Mouse (Mus musculus) neural tube, embryonic 11.5 days (tissue): ENCODE data around the gene Terb2. TPM values are rescaled to one million over a fixed set of nuclear protein-coding genes. Genes with fewer than 3 reads are reported as not detected.
"Not testable (repeated sequence)": the region's sequence is repeated elsewhere in the genome, so short reads cannot be mapped to it uniquely, and the experiment has no call there.

Experiments
- ATAC-seq: fragments of 200-750 bp; cut with Nextera tagmentation; 2 replicates; pipeline ENCODE4 v1.8.0; 2017; ENCODE audit warnings: moderate number of reproducible peaks, mild to moderate bottlenecking, moderate TSS enrichment, moderate library complexity; ENCODE audit not compliant: insufficient read depth, low FRiP score, low TSS enrichment
- DNase-seq: peaks from one replicate; pipeline ENCODE4 v3.0.0-alpha.2; 2015; ENCODE audit warnings: low spot score
- H3K27ac ChIP-seq: fragments of 300-500 bp; sonication (generic); 2 replicates; pipeline ENCODE4 v1.5.1; 2014; ENCODE audit warnings: low read depth, mild to moderate bottlenecking, low read length
- H3K27me3 ChIP-seq: fragments of 300-500 bp; sonication (generic); 2 replicates; pipeline ENCODE4 v1.6.1; 2014; ENCODE audit warnings: mild to moderate bottlenecking, low read length, mixed read lengths; ENCODE audit not compliant: control insufficient read depth, insufficient read depth
- H3K36me3 ChIP-seq: fragments of 300-500 bp; sonication (generic); 2 replicates; pipeline ENCODE4 v1.6.1; 2014; ENCODE audit warnings: mild to moderate bottlenecking, low read length, moderate library complexity, mixed read lengths; ENCODE audit not compliant: control insufficient read depth, insufficient read depth
- H3K4me1 ChIP-seq: fragments of 300-500 bp; sonication (generic); 2 replicates; pipeline ENCODE4 v1.6.1; 2014; ENCODE audit warnings: low read length, mixed read lengths; ENCODE audit not compliant: control insufficient read depth, insufficient read depth
- H3K4me2 ChIP-seq: fragments of 300-500 bp; sonication (generic); 2 replicates; pipeline ENCODE4 v1.6.1; 2014; ENCODE audit warnings: low read depth, mild to moderate bottlenecking, moderate library complexity
- H3K4me3 ChIP-seq: fragments of 300-500 bp; sonication (generic); 2 replicates; pipeline ENCODE4 v1.5.1; 2014; ENCODE audit warnings: low read depth, low read length
- H3K9ac ChIP-seq: fragments of 300-500 bp; sonication (generic); 2 replicates; pipeline ENCODE4 v1.6.1; 2014; ENCODE audit warnings: mild to moderate bottlenecking, low read length
- H3K9me3 ChIP-seq: fragments of 300-500 bp; sonication (generic); 2 replicates; pipeline ENCODE4 v1.6.1; 2016; ENCODE audit warnings: low read length; ENCODE audit not compliant: control insufficient read depth
- WGBS: fragments of 180-500 bp; shearing (Covaris S2); extraction: QIAGEN DNeasy Blood & Tissue Kit; methylation state at CpG from one replicate; pipeline ENCODE4 v1.1.7; 2014; 5-methylcytosine and 5-hydroxymethylcytosine counted together
- polyA plus RNA-seq: library from polyadenylated mRNA; unstranded; fragments of >200 nt; fragmentation: Nextera tagmentation; extraction: Ambion mirVana; gene quantifications from 2 replicates; pipeline ENCODE4 v1.2.1, GENCODE M21; 2014

Terb2 gene
- polyA plus RNA-seq, 1 experiment from 2014 or later: not detected

GRCm38 (mm10) chr2:122210534-122211228 lies 24.6 kb downstream of the Terb2 start:
- Histone ChIP-seq H3K9me3 (no peaks in the 10 kb centered on the region), H3K4me3 (no peak overlapping the region), H3K4me2 (no peak overlapping the region), H3K27me3 (no peaks in the 10 kb centered on the region), H3K9ac (no peak overlapping the region), H3K4me1 (no peaks in the 10 kb centered on the region; the same call in 1 of the 2 replicates), H3K36me3 (no peaks in the 10 kb centered on the region), H3K27ac (no peak overlapping the region)
- peak; percentile 67 for ATAC-seq
- peak; percentile 50 for DNase-seq
- 58% methylated on average over 3 of the region's 3 CpGs for WGBS

GRCm38 (mm10) chr2:122217075-122217474 lies 31.0 kb downstream of the Terb2 start:
- not testable (repeated sequence) for H3K4me2 ChIP-seq, H3K36me3 ChIP-seq, H3K27me3 ChIP-seq, H3K27ac ChIP-seq, H3K4me3 ChIP-seq, ATAC-seq, H3K9me3 ChIP-seq, H3K9ac ChIP-seq, DNase-seq, H3K4me1 ChIP-seq
- 92% methylated on average over 4 of the region's 4 CpGs for WGBS

DNA sequence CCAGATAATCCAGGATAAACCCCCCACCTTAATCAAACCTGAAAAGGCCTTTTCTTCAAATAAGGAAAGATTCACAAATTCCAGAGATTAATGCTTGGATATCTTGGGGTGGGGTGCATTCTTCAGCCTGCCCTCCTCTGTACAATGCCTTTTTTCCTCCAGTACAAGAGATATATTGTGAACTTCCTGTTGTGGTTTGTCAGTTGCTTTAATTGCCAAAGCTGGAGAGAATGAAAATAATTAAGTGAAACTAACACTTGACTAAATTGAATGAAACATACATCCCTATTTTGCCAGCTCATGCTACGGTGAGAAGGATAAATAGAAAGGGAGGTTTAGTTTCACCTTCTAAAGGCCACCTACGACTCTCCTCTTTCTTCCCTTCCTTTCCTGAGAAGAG lies 32.2 kb downstream of the Terb2 start:
- DNase-seq: no peak
- Histone ChIP-seq H3K9ac (no peak overlapping the region), H3K27ac (no peak overlapping the region), H3K4me3 (no peak overlapping the region), H3K4me1 (no peaks in the 10 kb centered on the region), H3K9me3 (no peaks in the 10 kb centered on the region), H3K27me3 (no peaks in the 10 kb centered on the region), H3K4me2 (no peak overlapping the region), H3K36me3 (no peaks in the 10 kb centered on the region)
- WGBS: 85% methylated on average over 2 of the region's 2 CpGs
- no peak for ATAC-seq

GRCm38 (mm10) chr2:122221378-122221777 lies 35.3 kb downstream of the Terb2 start:
- Histone ChIP-seq H3K9me3 (no peaks in the 10 kb centered on the region), H3K9ac (no peak overlapping the region), H3K4me3 (no peak overlapping the region), H3K36me3 (no peaks in the 10 kb centered on the region), H3K27me3 (no peaks in the 10 kb centered on the region), H3K4me1 (no peaks in the 10 kb centered on the region), H3K27ac (no peak overlapping the region), H3K4me2 (no peak overlapping the region)
- DNase-seq (no peak), ATAC-seq (no peak)
- WGBS: 73% methylated on average over 4 of the region's 4 CpGs

DNA sequence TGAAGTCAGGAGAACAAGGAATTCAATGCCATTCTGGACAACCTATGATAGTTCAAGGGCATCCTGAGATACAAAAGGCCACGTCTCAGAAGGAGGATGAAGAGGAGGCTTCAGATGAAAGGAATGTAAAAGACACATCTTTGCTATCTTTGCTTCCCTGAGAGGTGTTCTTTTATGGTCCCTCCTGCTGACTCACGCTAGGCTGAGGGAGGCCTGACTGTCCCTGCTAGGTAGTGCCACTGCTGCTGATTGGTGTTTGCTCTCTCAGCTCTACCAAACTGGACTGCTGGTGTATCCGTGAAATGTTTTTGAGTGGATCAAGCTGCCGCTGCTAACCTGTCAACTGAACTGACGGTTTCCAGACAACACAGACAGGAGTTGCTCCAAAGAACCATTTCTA lies 35.7 kb downstream of the Terb2 start:
- Histone ChIP-seq H3K4me3 (no peak overlapping the region), H3K36me3 (no peaks in the 10 kb centered on the region), H3K27me3 (no peaks in the 10 kb centered on the region), H3K9ac (no peak overlapping the region), H3K4me2 (no peak overlapping the region), H3K4me1 (no peaks in the 10 kb centered on the region), H3K27ac (no peak overlapping the region), H3K9me3 (no peaks in the 10 kb centered on the region)
- DNase-seq: no peak
- 37% methylated on average over 5 of the region's 5 CpGs for WGBS
- no peak for ATAC-seq

DNA sequence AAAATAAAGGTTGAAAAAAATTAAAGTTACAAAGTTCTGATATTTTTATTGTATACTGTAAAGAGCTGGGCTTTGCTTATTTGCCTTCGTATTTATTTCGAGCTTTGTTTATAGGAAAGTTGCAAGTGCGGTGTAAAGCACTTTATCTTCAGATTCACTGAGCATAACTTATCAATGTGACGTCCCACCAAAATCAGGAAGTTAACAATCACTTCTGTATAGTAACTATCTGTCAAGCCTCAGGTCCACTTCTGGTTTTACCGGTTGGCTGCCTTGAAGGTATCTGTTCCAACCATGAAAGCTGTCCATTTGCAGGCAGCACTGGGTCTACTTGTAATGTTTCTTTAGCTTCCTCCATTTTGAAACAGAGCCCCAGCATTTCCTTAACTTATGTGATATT lies 36.2 kb downstream of the Terb2 start:
- no peak for ATAC-seq
- WGBS: 91% methylated on average over 5 of the region's 5 CpGs

GRCm38 (mm10) chr2:122223654-122224053 lies 37.6 kb downstream of the Terb2 start:
- H3K27ac ChIP-seq: no peak overlapping the region
- no peak overlapping the region for H3K4me3 ChIP-seq
- H3K9ac ChIP-seq: no peak overlapping the region
- no peaks in the 10 kb centered on the region for H3K9me3 ChIP-seq
- DNase-seq: no peak
- no peaks in the 10 kb centered on the region for H3K27me3 ChIP-seq
- H3K36me3 ChIP-seq: no peaks in the 10 kb centered on the region
- H3K4me1 ChIP-seq: no peaks in the 10 kb centered on the region
- no peak overlapping the region for H3K4me2 ChIP-seq
- ATAC-seq: no peak

More for the DNA sequence above, 36.2 kb downstream of the Terb2 start:
- Histone ChIP-seq H3K4me2 (no peak overlapping the region), H3K27me3 (no peaks in the 10 kb centered on the region), H3K4me1 (no peaks in the 10 kb centered on the region), H3K9me3 (no peaks in the 10 kb centered on the region), H3K4me3 (no peak overlapping the region), H3K9ac (no peak overlapping the region), H3K27ac (no peak overlapping the region), H3K36me3 (no peaks in the 10 kb centered on the region)
- no peak for DNase-seq

DNA sequence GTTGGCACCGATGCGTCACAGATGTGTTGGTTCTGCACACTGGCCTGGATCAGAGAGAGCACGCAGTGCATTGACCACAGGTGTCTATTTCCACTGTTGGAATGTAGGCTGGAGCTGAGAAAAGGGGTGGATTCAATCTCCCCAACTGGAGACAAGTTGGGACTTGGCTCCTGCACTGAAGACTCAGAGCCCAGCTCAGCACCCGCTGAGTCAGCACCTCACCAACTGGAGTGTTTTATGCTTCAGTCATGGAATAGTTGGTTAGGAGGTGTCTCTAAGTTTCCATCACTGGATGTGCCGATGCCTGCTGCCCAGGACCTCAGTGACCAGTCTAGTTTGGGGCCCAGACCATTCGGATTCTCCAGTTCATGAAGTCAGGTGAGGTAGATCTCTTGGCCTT lies 44.3 kb downstream of the Terb2 start:
- no peaks in the 10 kb centered on the region for H3K9me3 ChIP-seq
- 87% methylated on average over 6 of the region's 6 CpGs for WGBS
- no peak overlapping the region for H3K27ac ChIP-seq
- H3K36me3 ChIP-seq: no peaks in the 10 kb centered on the region
- H3K4me3 ChIP-seq: no peak overlapping the region
- H3K4me1 ChIP-seq: 0 out of 2 replicates have a peak, but pooled peaks cover 7% of the 10 kb centered on the region
- H3K27me3 ChIP-seq: no peaks in the 10 kb centered on the region
- no peak for DNase-seq
- no peak for ATAC-seq
- no peak overlapping the region for H3K9ac ChIP-seq
- no peak overlapping the region for H3K4me2 ChIP-seq

DNA sequence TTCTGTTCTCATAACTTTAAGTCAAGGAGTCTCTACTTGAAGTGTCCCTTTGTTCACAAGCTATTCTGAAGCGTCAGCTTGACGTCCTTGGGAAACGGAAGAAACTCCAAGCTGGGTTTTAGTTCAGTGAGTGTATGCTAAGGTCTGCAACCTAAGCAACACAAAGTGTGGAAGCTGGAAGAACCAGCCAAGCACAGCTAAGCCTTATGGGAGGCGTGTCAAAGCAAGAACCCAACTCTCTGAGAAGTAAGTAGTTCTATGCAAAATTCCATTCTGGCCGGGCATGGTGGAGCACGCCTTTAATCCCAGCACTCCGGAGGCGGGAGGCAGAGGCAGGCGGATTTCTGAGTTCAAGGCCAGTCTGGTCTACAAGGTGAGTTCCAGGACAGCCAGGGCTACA lies 45.5 kb downstream of the Terb2 start:
- no peaks in the 10 kb centered on the region for H3K36me3 ChIP-seq
- no peak overlapping the region for H3K27ac ChIP-seq
- H3K4me3 ChIP-seq: no peak overlapping the region
- H3K27me3 ChIP-seq: no peaks in the 10 kb centered on the region
- H3K9me3 ChIP-seq: no peaks in the 10 kb centered on the region
- no peak for DNase-seq
- WGBS: 77% methylated on average over 9 of the region's 9 CpGs
- H3K9ac ChIP-seq: no peak overlapping the region
- no peak for ATAC-seq
- H3K4me2 ChIP-seq: no peak overlapping the region
- 0 out of 2 replicates have a peak, but pooled peaks cover 7% of the 10 kb centered on the region for H3K4me1 ChIP-seq
